Mouse (Mus musculus) gastrocnemius, adult 2 months (tissue): ENCODE results near the gene Spib. TPM values are rescaled to one million over a fixed set of nuclear protein-coding genes. Genes with fewer than 3 reads are reported as not detected.

ENCODE experiments used
- DNase-seq: peaks from one replicate; pipeline ENCODE4 v3.0.0; 2022
- H3K27ac ChIP-seq: fragments of 200-600 bp; 2 replicates; pipeline ENCODE4 v1.8.1; 2022; ENCODE audit warnings: mild to moderate bottlenecking
- H3K4me3 ChIP-seq: fragments of 200-600 bp; 2 replicates; pipeline ENCODE4 v1.8.1; 2022; ENCODE audit warnings: mild to moderate bottlenecking, moderate library complexity
- CTCF ChIP-seq: fragments of 200-600 bp; IDR thresholded peaks from 2 replicates; pipeline ENCODE4 v1.8.1; 2022; ENCODE audit warnings: antibody characterized with exemption, mild to moderate bottlenecking, moderate library complexity
- intact Hi-C: fragments of 180-260 bp; cut with DNase I; formaldehyde crosslinking; loops from one replicate; pipeline ENCODE4 v1.15.1; 2025
- total RNA-seq, 2 experiments: library from RNA; stranded (reverse); gene quantifications; 2 replicates each; pipeline ENCODE4 v1.2.3; 2021

Spib gene
- total RNA-seq, 2 experiments from 2014 or later: 0.08 TPM; not detected in 1

DNA sequence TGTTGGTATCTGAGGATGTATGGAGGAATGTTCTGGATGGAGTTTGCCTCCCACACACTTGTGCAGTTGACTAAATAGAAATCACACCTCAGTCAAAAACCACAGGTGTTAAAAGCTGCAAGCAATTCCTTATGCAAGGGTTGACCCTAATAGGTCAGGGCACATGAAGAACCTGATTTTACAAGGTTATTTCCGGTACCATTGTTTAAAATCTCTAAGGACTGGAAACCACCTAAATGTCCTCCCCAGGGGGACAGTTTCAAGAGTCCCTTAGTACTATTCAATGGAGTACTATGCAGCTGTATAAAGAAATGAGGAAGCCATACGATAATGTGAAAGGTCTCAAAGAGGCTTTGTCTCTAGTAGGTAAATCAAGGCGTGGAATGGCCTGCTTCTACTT lies 14.4 kb upstream of the Spib start:
- no peak overlapping the region for H3K4me3 ChIP-seq
- no peak for DNase-seq
- H3K27ac ChIP-seq: no peak overlapping the region
- TF ChIP-seq CTCF: no peak
- intact Hi-C loops: loop anchor here (5.0 kb wide), 1 partner anchor 174 kb away; no protein-coding TSS in a partner anchor

DNA sequence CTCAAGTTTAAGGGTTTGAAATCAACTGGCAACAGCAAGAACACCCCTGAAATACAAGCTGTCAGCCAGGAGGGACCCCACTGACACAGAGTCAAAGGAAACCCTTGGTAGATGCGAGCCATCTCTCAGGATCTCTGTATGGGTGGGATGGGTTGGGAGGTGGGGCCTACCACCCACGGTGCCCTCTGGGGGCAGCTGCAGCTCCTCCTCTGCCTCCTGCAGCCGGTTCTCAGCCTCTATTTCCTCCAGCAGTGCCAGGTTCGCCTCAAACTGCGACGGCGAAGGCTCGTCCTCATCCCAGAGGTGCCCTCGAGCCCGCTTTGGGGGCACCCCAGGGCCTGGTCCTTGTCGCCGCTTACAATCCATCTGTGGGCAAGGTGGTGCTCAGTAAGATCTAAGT lies 11.2 kb upstream of the Spib start:
- Histone ChIP-seq H3K27ac (no peak overlapping the region), H3K4me3 (no peak overlapping the region)
- no peak for DNase-seq
- intact Hi-C loops: no loop called here
- no peak for TF ChIP-seq CTCF

DNA sequence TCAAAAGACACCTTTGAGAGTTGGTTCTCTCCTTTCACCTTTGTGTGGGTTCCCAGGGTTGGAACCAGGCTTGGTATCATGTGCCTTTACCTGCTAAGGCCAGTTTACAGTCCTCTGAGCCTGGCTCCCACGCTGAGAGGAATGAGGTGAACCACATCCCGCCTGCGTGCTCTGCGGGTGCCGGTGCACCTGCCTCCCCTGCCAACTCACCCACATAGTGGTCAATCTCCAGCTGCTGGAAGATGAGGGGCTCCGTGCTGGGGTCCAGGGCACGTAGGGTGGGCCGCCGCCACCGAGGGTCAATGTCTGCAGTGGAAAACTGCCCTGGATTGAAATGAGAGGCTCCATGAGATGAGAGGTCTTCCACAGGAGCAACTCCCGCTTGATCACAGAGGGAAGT lies 10.7 kb upstream of the Spib start:
- TF ChIP-seq CTCF: no peak
- intact Hi-C loops: no loop called here
- Histone ChIP-seq H3K4me3 (no peak overlapping the region), H3K27ac (no peak overlapping the region)
- DNase-seq: no peak

DNA sequence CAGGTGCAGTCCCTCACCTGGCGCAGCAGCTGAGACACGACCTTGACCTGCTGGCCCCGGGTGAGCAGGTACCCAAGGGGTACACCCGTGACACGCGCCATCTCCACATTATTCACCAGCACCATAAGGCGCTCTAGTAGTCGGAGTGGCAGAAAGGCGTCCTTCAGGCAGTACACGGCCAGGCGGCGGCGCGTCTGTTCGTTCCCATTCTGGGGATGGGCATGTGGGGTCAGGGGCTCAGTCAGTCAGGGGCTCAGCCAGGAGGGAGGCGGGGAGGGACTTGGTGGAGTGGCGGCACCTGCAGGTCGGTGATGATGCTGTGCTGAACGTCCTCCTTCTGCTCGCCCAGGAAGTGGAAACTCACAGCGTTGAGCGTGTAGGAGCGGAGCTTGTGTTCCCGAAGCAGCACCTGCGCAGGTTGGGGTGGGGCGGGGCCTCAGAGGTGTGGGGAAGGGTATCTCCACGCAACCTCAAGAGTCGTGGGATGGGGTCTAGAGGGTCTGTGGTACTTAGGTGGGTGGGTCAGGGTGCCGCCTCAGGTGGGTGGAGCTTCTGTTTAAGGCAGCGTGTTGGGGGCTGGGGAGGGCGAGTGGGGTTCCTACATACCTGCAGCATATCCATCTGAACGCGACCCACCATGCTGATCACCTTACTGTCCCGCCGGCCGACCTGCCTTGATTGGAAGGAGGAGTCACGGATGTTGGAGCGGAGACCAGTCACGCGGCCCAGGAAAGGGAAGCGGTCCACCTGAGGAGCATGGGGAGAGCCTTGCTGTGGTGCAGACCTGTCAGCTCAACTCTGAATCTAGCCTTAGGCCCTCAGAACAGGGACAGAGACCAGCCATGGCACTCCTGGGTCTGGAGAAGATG lies 7.1 kb upstream of the Spib start:
- intact Hi-C loops: no loop called here
- Histone ChIP-seq H3K27ac (no peak overlapping the region), H3K4me3 (no peak overlapping the region)
- no peak for TF ChIP-seq CTCF
- no peak for DNase-seq

DNA sequence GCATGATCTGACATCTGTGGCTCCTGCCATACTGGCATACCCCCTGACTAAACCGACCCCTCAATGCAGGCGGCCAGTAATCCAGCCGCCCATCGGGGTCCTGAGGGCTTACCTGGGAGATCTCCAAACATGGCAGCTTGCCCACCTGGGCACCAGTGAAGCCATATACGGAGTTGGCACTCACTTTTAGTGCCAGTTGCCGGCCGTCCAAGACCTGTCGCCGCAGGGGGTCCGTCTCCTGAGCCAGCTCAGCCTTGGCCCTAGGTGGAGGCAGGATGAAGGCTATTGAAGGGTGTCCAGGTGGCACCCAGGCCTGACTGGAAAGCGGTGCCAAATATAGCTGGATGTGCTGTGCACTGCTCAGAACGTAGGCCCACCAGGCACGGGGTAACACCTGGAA lies 5.6 kb upstream of the Spib start:
- intact Hi-C loops: no loop called here

GRCm38 (mm10) chr7:44537009-44537408 lies 5.1 kb upstream of the Spib start:
- Histone ChIP-seq H3K4me3 (no peak overlapping the region), H3K27ac (no peak overlapping the region)
- DNase-seq: no peak
- no peak for TF ChIP-seq CTCF
- intact Hi-C loops: no loop called here

More for the DNA sequence above, 5.6 kb upstream of the Spib start:
- TF ChIP-seq CTCF: no peak
- H3K4me3 ChIP-seq: no peak overlapping the region
- H3K27ac ChIP-seq: no peak overlapping the region
- DNase-seq: no peak

DNA sequence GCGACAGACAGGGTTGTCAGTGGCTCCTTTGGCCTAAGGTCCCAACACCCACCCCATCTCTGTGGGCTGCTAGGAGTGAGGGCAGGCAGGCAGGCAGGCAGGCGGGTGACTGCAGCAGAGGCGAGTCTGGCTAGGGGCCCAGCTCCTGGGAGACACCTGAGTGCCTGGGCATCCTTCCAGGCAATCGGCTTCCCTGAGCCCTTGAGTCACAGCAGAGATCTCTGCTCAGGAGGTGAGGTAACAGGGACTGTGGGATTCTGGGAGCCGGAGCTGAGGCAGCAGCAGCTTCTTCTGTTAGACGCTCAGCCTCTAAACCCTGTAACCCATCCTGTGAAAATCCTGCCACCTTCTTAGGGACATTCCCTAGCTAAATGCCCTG lies 4.7 kb upstream of the Spib start:
- DNase-seq: peak; percentile 62
- H3K27ac ChIP-seq: no peak overlapping the region
- no peak overlapping the region for H3K4me3 ChIP-seq
- TF ChIP-seq CTCF: no peak
- intact Hi-C loops: no loop called here

DNA sequence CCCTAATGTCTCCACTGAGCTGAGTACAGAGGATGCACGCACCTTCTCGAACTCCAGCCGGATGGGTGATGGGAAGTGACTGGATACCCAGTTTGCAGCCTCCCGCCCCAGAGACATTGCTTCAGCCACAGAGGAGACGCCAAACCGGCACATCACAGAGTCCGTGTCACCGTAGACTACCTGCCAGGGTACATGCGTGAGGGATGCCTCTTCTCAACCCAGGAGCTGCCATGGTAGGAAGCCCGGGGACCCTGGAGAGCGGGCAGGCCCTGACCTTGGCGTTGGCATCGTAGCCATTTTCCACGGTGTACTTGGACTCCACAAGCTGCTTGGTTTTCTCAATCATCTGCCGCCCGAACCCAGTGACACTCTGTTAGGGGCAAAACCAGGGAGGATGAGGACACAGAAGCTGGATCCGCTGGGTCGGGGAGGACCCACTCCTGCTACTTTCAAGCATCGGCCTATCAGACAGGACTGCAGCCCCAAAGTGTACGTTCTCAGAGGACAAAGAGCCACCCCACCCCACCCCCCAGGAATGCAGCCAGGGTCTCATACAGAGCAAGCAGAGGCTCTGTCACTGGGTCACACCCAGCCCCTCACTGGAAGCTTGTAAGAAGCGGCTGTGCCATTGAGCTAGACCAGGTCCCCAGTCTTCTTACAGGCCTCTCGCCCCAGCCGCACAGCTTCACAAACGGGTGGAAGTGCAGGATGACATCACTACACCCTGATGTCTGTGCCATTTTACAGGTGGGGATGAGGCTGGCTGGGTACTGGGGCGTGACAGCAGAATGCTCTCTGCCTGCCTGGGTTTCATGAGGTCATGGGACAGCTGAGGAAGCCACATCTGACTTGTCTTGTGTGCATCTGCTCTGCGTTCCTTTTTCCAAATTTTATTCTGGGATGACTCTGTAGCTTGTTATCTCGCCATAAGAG lies 4.1 kb upstream of the Spib start:
- no peak overlapping the region for H3K4me3 ChIP-seq
- no peak for DNase-seq
- H3K27ac ChIP-seq: no peak overlapping the region
- intact Hi-C loops: no loop called here
- TF ChIP-seq CTCF: no peak

GRCm38 (mm10) chr7:44534656-44535441 lies 3.0 kb upstream of the Spib start:
- TF ChIP-seq CTCF: no peak
- DNase-seq: no peak
- intact Hi-C loops: no loop called here
- H3K4me3 ChIP-seq: no peak overlapping the region
- H3K27ac ChIP-seq: no peak overlapping the region

GRCm38 (mm10) chr7:44534242-44534641 lies 2.4 kb upstream of the Spib start:
- intact Hi-C loops: no loop called here
- TF ChIP-seq CTCF: no peak
- no peak overlapping the region for H3K4me3 ChIP-seq
- H3K27ac ChIP-seq: no peak overlapping the region
- no peak for DNase-seq

- DNase-seq: no peak
- no peak overlapping the region for H3K27ac ChIP-seq
- intact Hi-C loops: no loop called here
- no peak overlapping the region for H3K4me3 ChIP-seq
- TF ChIP-seq CTCF: no peak
Observed at GRCm38 (mm10) chr7:44533746-44534045, 1.8 kb upstream of the Spib start.

DNA sequence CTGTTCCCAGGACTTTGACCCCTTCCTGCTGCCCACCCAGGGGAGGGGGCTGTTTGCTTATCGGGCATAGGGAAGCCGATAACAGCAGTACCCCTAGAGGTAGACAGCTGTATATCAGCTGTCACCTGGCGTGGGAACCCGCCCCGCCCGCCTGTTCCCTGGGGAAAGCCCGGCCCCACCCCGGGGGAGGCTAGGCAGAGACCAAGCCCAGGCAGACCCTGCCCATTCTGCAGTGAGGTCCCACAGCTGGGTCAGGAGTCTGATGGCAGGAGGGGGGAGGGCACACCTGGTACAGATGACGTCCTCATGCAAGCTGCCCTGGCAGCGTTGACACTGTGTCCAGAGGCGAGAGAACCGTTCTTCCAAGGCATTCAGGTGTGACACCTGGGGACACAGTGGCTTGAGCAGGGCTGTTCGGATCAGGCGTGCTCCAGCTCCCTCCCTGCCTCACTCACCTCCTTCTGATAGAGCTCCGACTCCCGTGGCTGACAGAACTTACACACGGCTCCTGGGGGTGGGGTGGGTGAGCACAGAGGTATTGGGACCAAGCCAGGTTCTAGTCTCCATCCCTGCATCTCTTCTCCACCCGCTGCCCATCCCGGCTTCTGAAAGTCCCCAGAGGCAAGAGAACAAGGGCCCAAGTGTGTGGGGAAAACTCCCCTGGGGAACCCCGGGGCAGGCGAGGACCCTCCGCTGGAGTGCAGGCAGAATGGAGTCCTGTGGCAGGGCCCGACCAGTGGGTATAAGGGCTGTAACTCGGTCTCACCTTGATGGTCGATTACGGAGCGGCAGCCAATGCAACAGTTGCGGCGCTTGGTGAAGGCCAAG lies 1.3 kb upstream of the Spib start:
- intact Hi-C loops: no loop called here
- Histone ChIP-seq H3K4me3 (no peak overlapping the region), H3K27ac (no peak overlapping the region)
- TF ChIP-seq CTCF: no peak
- peak; percentile 24 for DNase-seq
